Mouse (Mus musculus): ENCODE measurements around the gene Srrm1. TPM values are rescaled to one million over a fixed set of nuclear protein-coding genes. Genes with fewer than 3 reads are reported as not detected.
A peak's percentile ranks its signal among the peaks of the same experiment; 100 is the strongest.
"Not testable (repeated sequence)": the region's sequence is repeated elsewhere in the genome, so short reads cannot be mapped to it uniquely, and the experiment has no call there.

Srrm1 gene
- polyA plus RNA-seq, 1 experiment from 2014 or later = 179 TPM

DNA sequence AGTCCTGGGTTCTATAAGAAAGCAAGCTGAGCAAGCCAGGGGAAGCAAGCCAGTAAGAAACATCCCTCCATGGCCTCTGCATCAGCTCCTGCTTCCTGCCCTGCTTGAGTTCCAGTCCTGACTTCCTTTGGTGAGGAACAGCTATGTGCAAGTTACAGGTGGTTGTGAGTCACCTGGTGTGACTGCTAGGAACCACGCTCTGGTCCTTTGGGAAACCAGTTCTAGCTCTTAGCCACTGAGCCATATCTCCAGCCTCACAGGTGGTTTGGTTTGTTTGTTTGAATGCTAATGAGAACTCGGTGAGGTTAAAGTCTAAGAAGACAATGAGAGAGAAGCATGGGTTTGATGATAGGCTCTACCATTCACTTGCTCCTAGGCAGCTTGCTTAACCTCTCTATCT lies 73.1 kb downstream of the Srrm1 start:
- 66% methylated on average over 2 of the region's 2 CpGs for WGBS

DNA sequence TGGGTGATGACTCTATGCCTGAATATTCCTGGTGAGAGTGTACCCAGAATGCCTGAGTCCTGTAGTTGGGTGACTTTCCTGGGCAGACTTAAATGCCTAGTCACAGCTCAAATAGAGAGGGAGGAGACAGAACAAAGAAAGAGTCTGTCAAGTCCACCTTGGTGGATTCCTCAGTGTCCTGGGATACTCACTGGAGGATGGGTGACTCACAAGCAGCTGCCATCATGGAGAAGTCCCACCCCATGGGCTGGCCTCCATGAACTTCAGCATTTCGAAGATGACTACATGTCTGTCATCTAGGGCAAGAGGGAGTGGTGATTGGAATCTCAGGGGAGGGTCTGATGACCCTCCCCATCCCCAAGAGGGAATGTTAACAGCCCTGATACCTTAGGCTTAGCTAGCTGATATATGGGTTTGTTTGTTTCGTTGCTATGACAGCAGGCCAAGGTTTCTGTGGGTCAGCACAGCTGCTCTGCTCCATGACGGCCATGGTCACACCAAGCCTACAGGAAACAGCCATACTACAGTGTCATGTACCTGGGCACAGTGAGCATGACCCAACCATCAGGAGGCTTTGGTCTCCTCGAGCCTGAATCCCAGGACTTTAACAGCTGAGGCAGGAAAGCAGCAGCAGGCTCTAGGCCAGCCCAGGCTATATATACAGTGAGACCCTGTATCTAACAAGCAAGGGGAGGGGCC lies 76.3 kb downstream of the Srrm1 start:
- 75% methylated on average over 4 of the region's 4 CpGs for WGBS
- Histone ChIP-seq H3K9ac (replicated peaks; ENCODE audit: low read length) (no peak overlapping the region), H3K27ac (replicated peaks; ENCODE audit: low read depth, low read length) (no peak overlapping the region), H3K36me3 (ENCODE audit: control insufficient read depth, insufficient read depth, low read length) (no peaks in the 10 kb centered on the region), H3K27me3 (ENCODE audit: control insufficient read depth, insufficient read depth, low read length) (no peaks in the 10 kb centered on the region; the same call in 1 of the 2 replicates), H3K4me2 (ENCODE audit: low read length) (no peak overlapping the region), H3K9me3 (ENCODE audit: control insufficient read depth, low read length) (no peaks in the 10 kb centered on the region), H3K4me1 (ENCODE audit: control insufficient read depth, insufficient read depth, low read length) (no peaks in the 10 kb centered on the region), H3K4me3 (replicated peaks; ENCODE audit: low read depth, low read length) (no peak overlapping the region)
- ATAC-seq (ENCODE audit: low FRiP score, low TSS enrichment) = no peak
- no peak for DNase-seq

More for the DNA sequence above, 73.1 kb downstream of the Srrm1 start:
- H3K4me1 ChIP-seq (ENCODE audit: control insufficient read depth, insufficient read depth, low read length); H3K4me3 ChIP-seq (replicated peaks; ENCODE audit: low read depth, low read length); H3K4me2 ChIP-seq (ENCODE audit: low read length); ATAC-seq (ENCODE audit: low FRiP score, low TSS enrichment); H3K9me3 ChIP-seq (ENCODE audit: control insufficient read depth, low read length); H3K27me3 ChIP-seq (ENCODE audit: control insufficient read depth, insufficient read depth, low read length); H3K27ac ChIP-seq (replicated peaks; ENCODE audit: low read depth, low read length); DNase-seq; H3K9ac ChIP-seq (replicated peaks; ENCODE audit: low read length); H3K36me3 ChIP-seq (ENCODE audit: control insufficient read depth, insufficient read depth, low read length): not testable (repeated sequence)

DNA sequence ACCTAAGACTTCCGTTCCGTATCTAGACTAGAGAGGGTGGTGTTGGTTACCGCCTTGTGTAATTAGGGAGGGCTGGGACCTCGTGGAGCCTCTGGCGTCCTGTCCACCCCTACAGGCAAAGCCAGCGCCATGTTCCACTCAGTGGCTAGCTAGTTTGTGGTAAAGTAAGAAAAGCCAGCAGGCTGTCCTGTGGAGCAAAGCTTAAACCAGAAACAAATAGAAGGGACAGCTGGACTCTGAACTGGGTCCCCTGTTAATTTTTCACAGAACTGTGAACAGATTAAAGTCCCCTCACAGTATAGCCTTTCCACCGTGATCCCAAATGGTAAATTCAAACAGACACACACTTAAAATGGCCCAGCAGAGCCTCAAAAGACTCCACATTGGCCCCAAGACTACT lies 78.4 kb downstream of the Srrm1 start:
- 73% methylated on average over 7 of the region's 7 CpGs for WGBS
- Histone ChIP-seq H3K27ac (replicated peaks; ENCODE audit: low read depth, low read length) (no peak overlapping the region), H3K36me3 (ENCODE audit: control insufficient read depth, insufficient read depth, low read length) (no peaks in the 10 kb centered on the region), H3K27me3 (ENCODE audit: control insufficient read depth, insufficient read depth, low read length) (no peaks in the 10 kb centered on the region; the same call in 1 of the 2 replicates), H3K4me2 (ENCODE audit: low read length) (no peak overlapping the region), H3K4me1 (ENCODE audit: control insufficient read depth, insufficient read depth, low read length) (peaks cover 17% of the 10 kb centered on the region), H3K9ac (replicated peaks; ENCODE audit: low read length) (no peak overlapping the region), H3K4me3 (replicated peaks; ENCODE audit: low read depth, low read length) (no peak overlapping the region), H3K9me3 (ENCODE audit: control insufficient read depth, low read length) (no peaks in the 10 kb centered on the region)
- DNase-seq = no peak
- ATAC-seq (ENCODE audit: low FRiP score, low TSS enrichment) = no peak

DNA sequence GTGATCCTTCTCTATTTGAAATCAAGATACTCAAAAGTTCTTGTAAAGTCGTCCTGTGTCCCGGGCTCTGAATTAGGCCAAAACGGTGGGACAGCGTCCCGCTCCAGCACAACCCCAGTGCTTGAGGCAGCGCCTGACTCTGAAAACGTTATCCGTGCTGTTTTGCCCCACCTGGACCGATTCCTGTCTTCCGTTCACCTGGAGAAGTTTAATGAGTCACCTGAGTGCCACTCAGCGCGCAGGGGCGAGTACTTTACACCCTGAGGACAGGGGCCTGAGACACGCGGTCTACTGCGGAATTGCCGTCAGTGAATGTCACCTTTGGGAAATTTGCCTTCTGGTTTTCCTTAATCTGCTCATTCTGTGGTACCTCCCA lies 79.8 kb downstream of the Srrm1 start:
- peak overlapping the region; percentile 80 for H3K4me2 ChIP-seq (ENCODE audit: low read length)
- H3K36me3 ChIP-seq (ENCODE audit: control insufficient read depth, insufficient read depth, low read length) = no peaks in the 10 kb centered on the region
- H3K27ac ChIP-seq (replicated peaks; ENCODE audit: low read depth, low read length) = no peak overlapping the region
- 3% methylated on average over 17 of the region's 17 CpGs for WGBS
- ATAC-seq (ENCODE audit: low FRiP score, low TSS enrichment) (no peak), DNase-seq (no peak)
- no peak overlapping the region for H3K9ac ChIP-seq (replicated peaks; ENCODE audit: low read length)
- peaks cover 26% of the 10 kb centered on the region for H3K4me1 ChIP-seq (ENCODE audit: control insufficient read depth, insufficient read depth, low read length)
- H3K27me3 ChIP-seq (ENCODE audit: control insufficient read depth, insufficient read depth, low read length) = no peaks in the 10 kb centered on the region; the same call in 1 of the 2 replicates
- H3K9me3 ChIP-seq (ENCODE audit: control insufficient read depth, low read length) = no peaks in the 10 kb centered on the region
- peak overlapping the region; percentile 86 for H3K4me3 ChIP-seq (replicated peaks; ENCODE audit: low read depth, low read length)

- H3K4me3 ChIP-seq (replicated peaks; ENCODE audit: low read depth, low read length) = peak within 1 kb of the TSS; percentile 86
- H3K36me3 ChIP-seq (ENCODE audit: control insufficient read depth, insufficient read depth, low read length) = no peaks in the 10 kb centered on the region
- no peaks in the 10 kb centered on the region for H3K9me3 ChIP-seq (ENCODE audit: control insufficient read depth, low read length)
- no peaks in the 10 kb centered on the region; the same call in 1 of the 2 replicates for H3K27me3 ChIP-seq (ENCODE audit: control insufficient read depth, insufficient read depth, low read length)
- under 1% methylated on average over 63 of the region's 64 CpGs for WGBS
- DNase-seq (peak; percentile 99), ATAC-seq (ENCODE audit: low FRiP score, low TSS enrichment) (peak; percentile 97)
- H3K27ac ChIP-seq (replicated peaks; ENCODE audit: low read depth, low read length) = peak within 1 kb of the TSS; percentile 96
- H3K9ac ChIP-seq (replicated peaks; ENCODE audit: low read length) = peak within 1 kb of the TSS; percentile 84
- peaks cover 31% of the 10 kb centered on the region for H3K4me1 ChIP-seq (ENCODE audit: control insufficient read depth, insufficient read depth, low read length)
- H3K4me2 ChIP-seq (ENCODE audit: low read length) = peak within 1 kb of the TSS; percentile 80
Measured at GRCm38 (mm10) chr4:135272640-135273306, 80.3 kb downstream of the Srrm1 start, which contains the start of gene Clic4. TSS of gene Clic4 (minus strand) at chr4:135272814.

- no peak; the same call in 1 of the 2 replicates for ATAC-seq (ENCODE audit: low FRiP score, low TSS enrichment)
- WGBS = under 1% methylated on average over 66 of the region's 67 CpGs
- DNase-seq = peak; percentile 79
- Histone ChIP-seq H3K9me3 (ENCODE audit: control insufficient read depth, low read length) (no peaks in the 10 kb centered on the region), H3K4me2 (ENCODE audit: low read length) (peak overlapping the region; percentile 80), H3K27me3 (ENCODE audit: control insufficient read depth, insufficient read depth, low read length) (no peaks in the 10 kb centered on the region; the same call in 1 of the 2 replicates), H3K9ac (replicated peaks; ENCODE audit: low read length) (peak overlapping the region; percentile 84), H3K27ac (replicated peaks; ENCODE audit: low read depth, low read length) (peak overlapping the region; percentile 96), H3K36me3 (ENCODE audit: control insufficient read depth, insufficient read depth, low read length) (no peaks in the 10 kb centered on the region), H3K4me3 (replicated peaks; ENCODE audit: low read depth, low read length) (peak overlapping the region; percentile 86), H3K4me1 (ENCODE audit: control insufficient read depth, insufficient read depth, low read length) (peaks cover 38% of the 10 kb centered on the region)
Measured at GRCm38 (mm10) chr4:135271881-135272616, 81.1 kb downstream of the Srrm1 start.

DNA sequence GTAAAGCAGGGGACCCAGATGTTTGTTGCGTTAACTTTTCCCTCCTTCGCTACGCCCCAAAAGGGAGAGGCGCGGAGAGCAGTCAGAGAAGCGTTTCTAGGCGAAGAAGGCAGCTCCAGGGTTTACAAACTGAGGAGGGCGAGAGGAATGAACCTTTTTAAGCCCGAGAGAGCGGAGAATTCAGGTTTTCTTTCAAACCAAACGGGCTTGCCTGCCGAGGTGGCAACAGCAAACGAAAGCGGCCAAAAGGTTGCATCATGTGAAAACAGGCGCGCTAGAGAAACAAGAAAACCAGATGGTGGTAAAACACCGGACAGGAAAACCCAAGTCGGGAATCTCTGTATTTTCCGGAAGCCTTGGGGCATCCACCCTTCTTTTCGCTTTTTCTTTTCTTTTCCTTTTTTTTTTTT lies 81.7 kb downstream of the Srrm1 start:
- Histone ChIP-seq H3K36me3 (ENCODE audit: control insufficient read depth, insufficient read depth, low read length) (no peaks in the 10 kb centered on the region), H3K4me3 (replicated peaks; ENCODE audit: low read depth, low read length) (peak overlapping the region; percentile 86), H3K9me3 (ENCODE audit: control insufficient read depth, low read length) (no peaks in the 10 kb centered on the region), H3K4me2 (ENCODE audit: low read length) (peak overlapping the region; percentile 80), H3K27me3 (ENCODE audit: control insufficient read depth, insufficient read depth, low read length) (no peaks in the 10 kb centered on the region; the same call in 1 of the 2 replicates), H3K27ac (replicated peaks; ENCODE audit: low read depth, low read length) (no peak overlapping the region; the same call in 1 of the 2 replicates), H3K9ac (replicated peaks; ENCODE audit: low read length) (peak overlapping the region; percentile 84), H3K4me1 (ENCODE audit: control insufficient read depth, insufficient read depth, low read length) (peaks cover 40% of the 10 kb centered on the region)
- 0% methylated on average over 20 of the region's 20 CpGs for WGBS
- no peak for ATAC-seq (ENCODE audit: low FRiP score, low TSS enrichment)
- peak; percentile 59 for DNase-seq
